Mouse (Mus musculus) C2C12 (cell line): ENCODE data around the gene Ces2g. TPM values are rescaled to one million over a fixed set of nuclear protein-coding genes. Genes with fewer than 3 reads are reported as not detected.

Source experiments
- H3K27me3 ChIP-seq: one replicate; pipeline ENCODE4 v1.6.1; 2011; ENCODE audit not compliant: control insufficient read depth, insufficient read depth, insufficient read length
- H3K36me3 ChIP-seq: one replicate; pipeline ENCODE4 v1.6.1; 2011; ENCODE audit not compliant: control insufficient read depth, insufficient read depth
- H3K4me3 ChIP-seq: one replicate; pipeline ENCODE4 v1.5.1; 2011; ENCODE audit warnings: mild to moderate bottlenecking, control low read depth; ENCODE audit not compliant: poor library complexity, insufficient read depth, severe bottlenecking
- H3K79me2 ChIP-seq: one replicate; pipeline ENCODE4 v1.6.1; 2011; ENCODE audit not compliant: control insufficient read depth, insufficient read depth
- H3K79me3 ChIP-seq: one replicate; pipeline ENCODE4 v1.6.1; 2011; ENCODE audit warnings: low read depth, control low read depth
- H3ac ChIP-seq: one replicate; pipeline ENCODE3; 2011; ENCODE audit warnings: low read depth; ENCODE audit not compliant: control insufficient read depth, insufficient read length
- CEBPB ChIP-seq: IDR thresholded peaks from one replicate; pipeline ENCODE4 v1.6.1; 2011; ENCODE audit warnings: low read depth, mild to moderate bottlenecking, control low read depth, moderate library complexity
- CTCF ChIP-seq: IDR thresholded peaks from one replicate; pipeline ENCODE4 v1.5.1; 2011; ENCODE audit not compliant: control insufficient read depth, insufficient read depth, insufficient read length
- FOSL1 ChIP-seq: IDR thresholded peaks from one replicate; pipeline ENCODE4 v1.8.0; 2011; ENCODE audit warnings: mild to moderate bottlenecking, low read length; ENCODE audit not compliant: poor library complexity, insufficient read depth, severe bottlenecking
- MAX ChIP-seq: IDR thresholded peaks from one replicate; pipeline ENCODE4 v1.6.1; 2011; ENCODE audit warnings: mild to moderate bottlenecking, control low read depth
- MYOD1 ChIP-seq: IDR thresholded peaks from one replicate; pipeline ENCODE4 v1.6.1; 2011; ENCODE audit warnings: low read depth; ENCODE audit not compliant: control insufficient read depth, insufficient read length
- MYOG ChIP-seq: IDR thresholded peaks from one replicate; pipeline ENCODE4 v1.6.1; 2011; ENCODE audit not compliant: control insufficient read depth, insufficient read length; ENCODE audit errors: extremely low read depth
- USF1 ChIP-seq: IDR thresholded peaks from one replicate; pipeline ENCODE4 v1.6.1; 2011; ENCODE audit warnings: low read depth, mild to moderate bottlenecking, control low read depth, moderate library complexity
- polyA plus RNA-seq: library from polyadenylated mRNA; unstranded; fragments of >200 nt; fragmentation: generic; extraction: Trizol; gene quantifications from one replicate; pipeline ENCODE4 v1.2.1, GENCODE M21; 2012; ENCODE audit warnings: missing spikeins

The Ces2g gene
- polyA plus RNA-seq, 1 experiment, result 0.08 TPM

DNA sequence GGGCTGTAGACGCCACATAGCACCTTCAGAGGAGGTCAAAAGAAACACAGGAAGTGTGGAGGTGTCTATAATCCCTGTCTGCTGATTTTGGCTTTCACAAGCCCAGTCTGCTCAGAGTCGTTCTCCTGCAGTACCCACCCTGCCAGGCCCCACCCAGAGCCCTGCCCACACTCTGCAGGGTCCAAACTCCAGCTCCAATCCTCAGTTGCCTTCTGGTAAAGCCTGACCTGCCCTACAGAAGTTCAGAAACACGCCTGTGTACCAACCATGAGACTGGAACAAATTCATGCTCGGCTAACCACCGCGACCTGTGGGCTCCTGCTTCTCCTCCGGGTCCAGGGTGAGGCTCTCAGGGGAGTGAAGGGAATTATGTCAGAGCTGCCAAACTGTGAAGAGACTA is 39.1 kb downstream of the Ces2g start, which contains the start of gene Ces2h:
Gene Ces2h (plus strand): TSS at position 268 of the 400 bp plus-strand sequence.
- TF ChIP-seq FOSL1, result no peak
- TF ChIP-seq MAX, result no peak
- TF ChIP-seq MYOG, result no peak
- TF ChIP-seq CTCF, result no peak
- TF ChIP-seq MYOD1, result no peak
- TF ChIP-seq USF1, result no peak
- TF ChIP-seq CEBPB, result no peak
- no peak within 1 kb of the TSS for H3ac ChIP-seq
- no peaks in the 10 kb centered on the region for H3K79me3 ChIP-seq
- H3K36me3 ChIP-seq, result no peaks in the 10 kb centered on the region
- H3K27me3 ChIP-seq, result no peaks in the 10 kb centered on the region
- H3K79me2 ChIP-seq, result no peaks in the 10 kb centered on the region
- no peak within 1 kb of the TSS for H3K4me3 ChIP-seq

DNA sequence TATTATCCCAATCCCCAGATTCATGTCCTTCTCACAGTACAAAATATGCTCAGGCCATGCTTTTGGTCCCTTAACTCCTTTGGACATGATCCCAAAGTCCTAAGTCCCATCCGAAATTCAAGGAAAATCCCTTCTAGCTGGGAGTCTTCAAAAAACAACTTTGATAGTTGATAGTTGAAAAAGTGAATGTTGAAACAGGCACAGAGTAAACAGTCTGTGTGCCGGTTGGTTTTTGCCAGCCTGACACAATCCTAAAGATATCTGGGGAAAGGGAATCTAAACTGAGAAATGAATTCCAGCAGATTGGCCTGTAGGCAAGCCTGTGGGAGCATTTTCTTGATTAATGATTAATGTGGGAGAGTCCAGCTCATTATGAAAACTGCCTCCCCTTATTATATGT is 48.5 kb downstream of the Ces2g start:
- H3K4me3 ChIP-seq, result no peak overlapping the region
- no peak overlapping the region for H3ac ChIP-seq
- TF ChIP-seq MYOG, result no peak
- TF ChIP-seq FOSL1, result no peak
- TF ChIP-seq CTCF, result no peak
- no peak for TF ChIP-seq USF1
- TF ChIP-seq CEBPB, result no peak
- no peak for TF ChIP-seq MYOD1
- TF ChIP-seq MAX, result no peak
- H3K27me3 ChIP-seq, result no peaks in the 10 kb centered on the region
- no peaks in the 10 kb centered on the region for H3K36me3 ChIP-seq
- H3K79me2 ChIP-seq, result no peaks in the 10 kb centered on the region
- no peaks in the 10 kb centered on the region for H3K79me3 ChIP-seq

GRCm38 (mm10) chr8:105011136-105011535 is 49.6 kb downstream of the Ces2g start:
- no peak overlapping the region for H3ac ChIP-seq
- TF ChIP-seq MAX (no peak), MYOD1 (no peak), CTCF (no peak), CEBPB (no peak), FOSL1 (no peak), MYOG (no peak), USF1 (no peak)
- no peaks in the 10 kb centered on the region for H3K79me3 ChIP-seq
- no peak overlapping the region for H3K4me3 ChIP-seq
- H3K36me3 ChIP-seq, result no peaks in the 10 kb centered on the region
- no peaks in the 10 kb centered on the region for H3K27me3 ChIP-seq
- H3K79me2 ChIP-seq, result no peaks in the 10 kb centered on the region

- Histone ChIP-seq H3K4me3 (no peak overlapping the region), H3K79me2 (no peaks in the 10 kb centered on the region), H3K36me3 (no peaks in the 10 kb centered on the region), H3ac (no peak overlapping the region), H3K27me3 (no peaks in the 10 kb centered on the region), H3K79me3 (no peaks in the 10 kb centered on the region)
- TF ChIP-seq FOSL1 (no peak), MYOG (no peak), CTCF (no peak), MAX (no peak), CEBPB (no peak), MYOD1 (no peak), USF1 (no peak)
These were observed 52.9 kb downstream of the Ces2g start for GRCm38 (mm10) chr8:105014391-105014790.

Other genes starting within 250 kb of the Ces2g start
- gene Ces2a, start 227.7 kb upstream of the Ces2g start, polyA plus RNA-seq, result not detected
- gene Ces2b, start 130.1 kb upstream of the Ces2g start, polyA plus RNA-seq, result not detected
- gene Ces2c, start 114.7 kb upstream of the Ces2g start, polyA plus RNA-seq, result not detected
- 0.08 TPM for gene Ces2e, start 35.5 kb upstream of the Ces2g start, polyA plus RNA-seq
- gene Ces2f, start 14.4 kb upstream of the Ces2g start, polyA plus RNA-seq, result 0.01 TPM
- gene Ces2h, start 39.1 kb downstream of the Ces2g start, polyA plus RNA-seq, result not detected
- gene Ces3a, start 86.9 kb downstream of the Ces2g start, polyA plus RNA-seq, result not detected
- gene Ces3b, start 122.0 kb downstream of the Ces2g start, polyA plus RNA-seq, result not detected
- gene Ces4a, start 170.1 kb downstream of the Ces2g start, polyA plus RNA-seq, result not detected
- 39.9 TPM for gene Cbfb, start 209.0 kb downstream of the Ces2g start, polyA plus RNA-seq